Mouse (Mus musculus) intestine, embryonic 14.5 days (tissue): ENCODE measurements around the gene Pole2. TPM values are rescaled to one million over a fixed set of nuclear protein-coding genes. Genes with fewer than 3 reads are reported as not detected.

ENCODE experiments used
- ATAC-seq: fragments of 200-750 bp; cut with Nextera tagmentation; replicated peaks from 2 replicates; pipeline ENCODE4 v1.8.0; 2017; ENCODE audit warnings: low read depth, moderate number of reproducible peaks, moderate TSS enrichment, moderate library complexity; ENCODE audit not compliant: low FRiP score, low TSS enrichment
- DNase-seq: peaks from one replicate; pipeline ENCODE4 v3.0.0-alpha.2; 2018; ENCODE audit warnings: low spot score
- H3K27ac ChIP-seq: fragments of 300-500 bp; sonication (generic); 2 replicates; pipeline ENCODE4 v1.5.1; 2014; ENCODE audit warnings: low read depth, mild to moderate bottlenecking, control low read depth
- H3K27me3 ChIP-seq: fragments of 300-500 bp; sonication (generic); replicated peaks from 2 replicates; pipeline ENCODE4 v1.6.1; 2014; ENCODE audit warnings: low read length, control low read depth; ENCODE audit not compliant: control insufficient read depth, insufficient read depth
- H3K36me3 ChIP-seq: fragments of 300-500 bp; sonication (generic); 2 replicates; pipeline ENCODE4 v1.6.1; 2014; ENCODE audit warnings: low read length, control low read depth; ENCODE audit not compliant: control insufficient read depth, insufficient read depth
- H3K4me1 ChIP-seq: fragments of 300-500 bp; sonication (generic); replicated peaks from 2 replicates; pipeline ENCODE4 v1.6.1; 2014; ENCODE audit warnings: low read length, control low read depth, mixed read lengths; ENCODE audit not compliant: control insufficient read depth, insufficient read depth
- H3K4me2 ChIP-seq: fragments of 300-500 bp; sonication (generic); 2 replicates; pipeline ENCODE4 v1.6.1; 2014; ENCODE audit warnings: low read length
- H3K4me3 ChIP-seq: fragments of 300-500 bp; sonication (generic); 2 replicates; pipeline ENCODE4 v1.5.1; 2014; ENCODE audit warnings: low read depth, low read length, control low read depth, mixed read lengths
- H3K9ac ChIP-seq: fragments of 300-500 bp; sonication (generic); 2 replicates; pipeline ENCODE4 v1.6.1; 2014; ENCODE audit warnings: mild to moderate bottlenecking, low read length
- H3K9me3 ChIP-seq: fragments of 300-500 bp; sonication (generic); 2 replicates; pipeline ENCODE4 v1.6.1; 2016; ENCODE audit warnings: low read length, control low read depth; ENCODE audit not compliant: control insufficient read depth
- WGBS: fragments of 180-500 bp; shearing (Covaris S2); extraction: QIAGEN DNeasy Blood & Tissue Kit; methylation state at CpG from one replicate; pipeline ENCODE4 v1.1.7; 2014; 5-methylcytosine and 5-hydroxymethylcytosine counted together
- polyA plus RNA-seq: library from polyadenylated mRNA; unstranded; fragments of >200 nt; fragmentation: Nextera tagmentation; extraction: Ambion mirVana; gene quantifications from 2 replicates; pipeline ENCODE4 v1.2.1, GENCODE M21; 2014

The Pole2 gene
- polyA plus RNA-seq, 1 experiment from 2014 or later: 28.1 TPM

DNA sequence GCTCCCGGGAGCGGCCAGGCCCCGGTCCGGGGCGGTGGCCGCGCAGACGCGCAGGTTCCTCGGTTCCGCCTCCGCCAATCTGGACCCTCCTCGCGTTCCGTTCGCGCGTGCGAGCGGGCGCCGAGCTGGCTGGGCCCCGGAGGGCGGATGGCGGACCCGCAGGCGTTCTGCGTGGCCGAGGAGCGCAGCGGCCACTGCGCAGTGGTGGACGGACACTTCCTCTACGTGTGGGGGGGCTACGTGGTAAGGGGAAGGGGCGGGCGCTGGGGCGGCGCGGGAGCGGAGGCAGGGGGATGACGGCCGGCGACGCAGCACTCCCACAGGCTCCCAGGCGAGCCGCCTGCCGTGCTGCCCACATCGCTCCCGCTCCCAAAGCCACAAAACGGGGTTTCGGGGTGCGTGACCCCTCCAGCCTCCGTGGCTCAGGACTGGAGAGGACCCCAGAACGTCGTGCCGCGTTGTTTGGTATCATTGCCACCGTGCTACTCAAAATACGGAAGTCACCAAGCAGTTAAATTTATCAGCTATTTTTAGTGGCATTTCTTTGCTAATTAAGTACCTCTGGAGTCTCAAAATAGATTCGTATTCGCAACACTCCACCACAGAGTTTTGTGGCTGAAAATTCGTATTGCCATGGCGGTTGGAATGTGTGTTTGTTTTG lies 13.9 kb upstream of the Pole2 start:
- H3K27me3 ChIP-seq: no peaks in the 10 kb centered on the region
- WGBS: under 1% methylated on average over 64 of the region's 64 CpGs
- peaks cover 5% of the 10 kb centered on the region for H3K4me1 ChIP-seq
- no peaks in the 10 kb centered on the region for H3K36me3 ChIP-seq
- H3K27ac ChIP-seq: peak overlapping the region; percentile 72
- H3K9ac ChIP-seq: peak overlapping the region; percentile 62
- ATAC-seq: peak; percentile 93
- peak; percentile 84 for DNase-seq
- H3K4me3 ChIP-seq: peak overlapping the region; percentile 61
- H3K4me2 ChIP-seq: peak overlapping the region; percentile 56
- no peaks in the 10 kb centered on the region for H3K9me3 ChIP-seq

DNA sequence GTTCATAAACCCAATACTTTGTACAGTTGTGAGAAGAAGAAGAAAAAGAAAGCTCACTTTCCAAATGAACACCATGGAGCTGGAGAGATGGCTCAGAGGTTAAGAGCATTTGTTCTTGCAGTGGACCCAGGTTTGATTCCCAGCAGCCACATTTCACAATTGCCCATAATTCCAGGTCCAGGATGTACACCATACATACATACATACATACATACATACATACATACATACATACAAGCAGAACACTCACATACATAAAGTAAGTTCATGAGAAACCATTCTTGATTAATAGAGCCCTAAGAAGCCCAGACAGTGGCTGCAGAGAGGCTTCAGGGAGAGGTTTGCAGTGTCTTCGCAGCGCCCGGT lies 13.4 kb upstream of the Pole2 start:
- Histone ChIP-seq H3K9ac (peak overlapping the region; percentile 62), H3K4me1 (peaks cover 5% of the 10 kb centered on the region), H3K9me3 (no peaks in the 10 kb centered on the region), H3K4me2 (peak overlapping the region; percentile 56), H3K4me3 (peak overlapping the region; percentile 61), H3K27ac (peak overlapping the region; percentile 72), H3K36me3 (no peaks in the 10 kb centered on the region), H3K27me3 (no peaks in the 10 kb centered on the region)
- 0% methylated on average over 3 of the region's 3 CpGs for WGBS
- DNase-seq: peak; percentile 53
- ATAC-seq: no peak

DNA sequence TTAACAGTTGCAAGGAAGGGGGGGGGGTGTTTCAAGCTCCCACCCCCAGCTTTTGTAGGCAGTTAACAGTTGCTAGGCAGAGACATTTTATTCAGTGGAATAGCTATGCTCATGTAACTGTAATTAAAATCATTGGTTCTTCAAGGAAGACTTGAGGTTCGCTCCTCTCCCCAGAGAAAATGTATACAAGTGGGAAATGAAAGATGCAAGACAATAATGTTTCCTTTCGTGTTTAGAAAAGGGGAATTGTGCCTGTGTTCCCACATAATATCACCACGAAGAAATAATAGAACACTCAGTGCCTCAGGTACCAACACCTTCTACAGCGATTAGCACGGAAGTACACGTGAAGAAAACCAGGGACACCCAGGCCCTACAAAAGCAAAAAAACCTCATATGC lies 12.9 kb upstream of the Pole2 start, which contains the start of gene Klhdc1:
Klhdc1 (plus strand) TSS at position 301 of the 400 bp plus-strand sequence.
- H3K4me1 ChIP-seq: peaks cover 5% of the 10 kb centered on the region
- H3K36me3 ChIP-seq: no peaks in the 10 kb centered on the region
- WGBS: 70% methylated on average over 6 of the region's 6 CpGs
- peak within 1 kb of the TSS; percentile 72 for H3K27ac ChIP-seq
- H3K9ac ChIP-seq: peak within 1 kb of the TSS; percentile 62
- DNase-seq (no peak), ATAC-seq (no peak)
- H3K27me3 ChIP-seq: no peaks in the 10 kb centered on the region
- peak within 1 kb of the TSS; percentile 56 for H3K4me2 ChIP-seq
- peak within 1 kb of the TSS; percentile 61 for H3K4me3 ChIP-seq
- no peaks in the 10 kb centered on the region for H3K9me3 ChIP-seq

DNA sequence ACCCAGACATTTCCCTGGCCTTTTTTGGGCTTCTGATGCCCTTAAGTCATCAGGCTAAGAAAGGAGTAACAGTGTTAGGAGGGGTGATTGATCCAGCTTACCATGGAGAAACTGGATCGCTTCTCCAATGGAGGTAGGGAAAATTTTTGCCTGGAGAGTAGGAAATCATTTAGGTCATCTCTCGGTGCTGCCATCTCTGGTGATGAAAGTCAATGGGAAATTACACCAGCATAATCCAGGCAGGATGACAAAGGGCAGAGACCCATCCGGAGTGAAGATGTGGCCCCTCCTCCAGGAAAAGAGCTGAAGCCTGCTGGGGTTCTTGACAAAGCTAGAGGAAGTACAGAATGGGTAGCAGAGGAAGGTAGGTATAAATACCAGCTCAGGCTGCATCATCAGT lies 10.3 kb upstream of the Pole2 start:
- Histone ChIP-seq H3K9ac (no peak overlapping the region), H3K4me3 (no peak overlapping the region), H3K4me1 (peaks cover 5% of the 10 kb centered on the region), H3K27me3 (no peaks in the 10 kb centered on the region), H3K27ac (no peak overlapping the region), H3K4me2 (no peak overlapping the region), H3K9me3 (no peaks in the 10 kb centered on the region), H3K36me3 (no peaks in the 10 kb centered on the region)
- WGBS: 33% methylated on average over 3 of the region's 3 CpGs
- ATAC-seq (no peak), DNase-seq (no peak)

- Histone ChIP-seq H3K27me3 (no peaks in the 10 kb centered on the region), H3K27ac (no peak overlapping the region), H3K4me2 (no peak overlapping the region), H3K9ac (no peak overlapping the region), H3K4me3 (no peak overlapping the region), H3K9me3 (no peaks in the 10 kb centered on the region), H3K36me3 (no peaks in the 10 kb centered on the region), H3K4me1 (peaks cover under 1% of the 10 kb centered on the region)
- no peak for ATAC-seq
- 74% methylated on average over 6 of the region's 6 CpGs for WGBS
- DNase-seq: no peak
Observed at GRCm38 (mm10) chr12:69235782-69236181, 7.8 kb upstream of the Pole2 start.

DNA sequence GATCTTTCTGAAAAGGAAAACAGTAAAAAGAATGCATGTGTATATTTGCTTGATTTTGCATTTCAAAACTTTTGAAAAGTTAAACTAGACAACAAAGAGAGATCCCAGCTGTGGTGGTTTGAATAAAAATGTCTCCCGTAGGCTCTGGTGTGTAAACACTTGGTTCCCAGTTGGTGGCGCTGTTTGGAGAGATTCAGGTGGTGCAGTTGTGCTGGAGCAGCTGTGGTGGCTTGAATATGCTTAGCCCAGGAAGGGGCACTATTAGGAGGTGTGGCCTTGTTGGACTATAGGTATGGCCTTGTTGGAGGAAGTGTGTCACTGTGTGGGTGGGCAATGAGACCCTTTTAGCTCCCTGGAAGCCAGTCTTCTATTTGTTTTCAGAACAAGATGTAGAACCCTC lies 1.3 kb upstream of the Pole2 start:
- WGBS: 64% methylated on average over 2 of the region's 2 CpGs
- Histone ChIP-seq H3K27me3 (no peaks in the 10 kb centered on the region), H3K4me2 (no peak overlapping the region), H3K9ac (no peak overlapping the region), H3K4me1 (no peaks in the 10 kb centered on the region), H3K9me3 (no peaks in the 10 kb centered on the region), H3K4me3 (no peak overlapping the region), H3K36me3 (peaks cover 5% of the 10 kb centered on the region), H3K27ac (no peak overlapping the region)
- no peak for ATAC-seq
- DNase-seq: no peak

DNA sequence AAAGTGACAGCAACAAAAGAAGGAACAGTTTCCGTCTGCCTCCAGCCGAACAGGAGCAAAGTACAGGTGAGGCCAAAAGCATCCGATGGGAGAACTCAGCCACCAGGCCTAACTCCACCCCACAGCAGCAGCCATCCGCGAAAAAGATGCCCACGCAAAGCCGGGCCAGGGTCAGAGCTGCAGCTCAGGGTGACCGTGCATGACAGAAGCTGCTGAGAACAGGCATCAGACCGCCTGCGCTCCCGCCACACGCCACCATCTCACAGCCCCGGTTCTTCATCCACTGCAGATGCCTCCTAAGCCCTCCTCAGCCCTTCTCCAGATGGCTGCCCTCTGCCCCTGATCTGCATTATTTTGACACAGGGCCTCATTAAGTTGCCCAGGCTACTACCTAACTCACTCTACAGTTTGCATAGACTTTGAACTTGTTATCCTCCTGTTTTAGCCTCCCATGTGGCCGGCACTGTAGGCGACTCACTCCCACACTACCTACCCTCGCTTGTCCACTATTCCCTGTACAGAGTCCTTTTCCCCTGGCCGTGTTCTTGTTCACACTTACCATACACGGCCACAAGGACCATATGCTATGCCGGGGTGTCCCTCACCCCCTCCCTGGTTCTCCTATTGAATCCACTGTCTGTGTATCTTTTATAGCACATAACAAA lies 7.2 kb downstream of the Pole2 start:
- Histone ChIP-seq H3K4me1 (no peaks in the 10 kb centered on the region), H3K4me3 (no peak overlapping the region), H3K27ac (no peak overlapping the region), H3K9me3 (no peaks in the 10 kb centered on the region), H3K36me3 (peaks cover 58% of the 10 kb centered on the region), H3K4me2 (no peak overlapping the region), H3K27me3 (no peaks in the 10 kb centered on the region), H3K9ac (no peak overlapping the region)
- 90% methylated on average over 19 of the region's 19 CpGs for WGBS
- ATAC-seq (no peak), DNase-seq (no peak)

DNA sequence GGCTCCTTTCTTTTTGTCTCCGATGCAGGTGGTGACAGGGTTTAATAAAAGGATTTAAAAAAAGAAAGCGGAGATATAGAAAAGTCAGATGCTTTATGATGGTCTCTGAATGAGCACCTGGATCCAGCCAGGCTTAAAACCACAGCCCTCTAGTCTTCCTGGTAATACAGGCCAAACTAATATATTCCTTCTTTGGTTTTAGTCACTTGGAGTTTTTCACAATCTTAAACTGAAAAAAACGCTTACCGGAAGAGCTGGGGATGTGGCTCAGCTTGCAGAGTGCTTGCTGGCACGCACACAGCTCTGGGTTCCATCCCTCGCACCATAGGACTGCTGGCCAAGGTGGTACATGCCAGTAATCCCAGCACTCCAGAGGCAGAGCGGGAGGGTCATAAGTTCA lies 11.4 kb downstream of the Pole2 start:
- WGBS: 92% methylated on average over 7 of the region's 7 CpGs
- no peak for ATAC-seq

More for the DNA sequence above, 11.4 kb downstream of the Pole2 start:
- H3K27me3 ChIP-seq: no peaks in the 10 kb centered on the region
- H3K27ac ChIP-seq: no peak overlapping the region
- H3K36me3 ChIP-seq: peaks cover 79% of the 10 kb centered on the region
- no peak for DNase-seq
- H3K4me1 ChIP-seq: no peaks in the 10 kb centered on the region
- no peak overlapping the region for H3K4me2 ChIP-seq
- no peak overlapping the region for H3K4me3 ChIP-seq
- H3K9me3 ChIP-seq: no peaks in the 10 kb centered on the region
- no peak overlapping the region for H3K9ac ChIP-seq
